13 mouse cellular contexts compared by ENCODE assay signal in the genomic region with DNA sequence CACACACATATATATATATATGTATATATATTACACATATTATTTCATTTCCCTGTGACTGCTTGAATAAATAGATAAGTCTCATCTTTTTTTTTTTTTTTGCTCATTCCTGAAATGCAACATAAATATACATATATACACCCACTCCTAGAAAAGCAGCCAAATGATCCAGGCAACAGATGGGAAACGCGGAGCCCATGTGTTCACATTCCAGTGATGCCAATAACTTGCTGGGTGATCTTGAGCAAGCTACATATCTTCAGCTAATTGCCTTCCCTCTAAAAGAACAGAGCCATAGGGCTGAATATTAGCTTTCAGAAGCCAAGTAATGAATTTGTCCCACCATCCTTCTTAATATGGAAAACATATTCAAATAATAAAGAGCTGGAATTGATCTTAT. TPM values are rescaled to one million over a fixed set of nuclear protein-coding genes. Genes with fewer than 3 reads are reported as not detected.
DNase-seq lines count a peak whose midpoint lies in the region; ATAC-seq lines count a peak whose summit lies in the region.
"Had no signal": no experiment of that assay in that cellular context is flagged by ENCODE, and none has a peak within 500 bp of the region (broad histone marks: within the 10 kb centered on the region; RNA-seq: fewer than 3 reads in every experiment).

No protein-coding gene starts in this region.

- no peaks in the 10 kb centered on the region for H3K4me1 ChIP-seq in neural tube, embryonic 14.5 days (ENCODE audit: control insufficient read depth, insufficient read depth, low read length)
- H3K4me1 ChIP-seq in heart, embryonic 11.5 days (ENCODE audit: control insufficient read depth, insufficient read depth, low read length): no peaks in the 10 kb centered on the region
- H3K4me1 ChIP-seq: embryonic facial prominence, embryonic 15.5 days had no signal

- no peak overlapping the region for H3K9ac ChIP-seq in neural tube, embryonic 14.5 days (replicated peaks; ENCODE audit: low read depth, low read length)
- H3K9ac ChIP-seq in heart, embryonic 11.5 days (ENCODE audit: low read depth, low read length): no peak overlapping the region
- H3K9ac ChIP-seq: embryonic facial prominence, embryonic 15.5 days had no signal

- 77% methylated on average over 2 of the region's 2 CpGs for WGBS in neural tube, embryonic 14.5 days
- 76% methylated on average over 2 of the region's 2 CpGs for WGBS in heart, embryonic 11.5 days (ENCODE audit: insufficient replicate concordance)

- H3K36me3 ChIP-seq in neural tube, embryonic 14.5 days (ENCODE audit: control insufficient read depth, insufficient read depth, low read length): no peaks in the 10 kb centered on the region
- H3K36me3 ChIP-seq in heart, embryonic 11.5 days (ENCODE audit: control insufficient read depth, insufficient read depth, low read length): no peaks in the 10 kb centered on the region
- H3K36me3 ChIP-seq: embryonic facial prominence, embryonic 15.5 days had no signal

- H3K4me3 ChIP-seq in neural tube, embryonic 14.5 days (ENCODE audit: low read depth, low read length): no peak overlapping the region
- no peak overlapping the region for H3K4me3 ChIP-seq in heart, embryonic 11.5 days (ENCODE audit: low read depth, low read length)
- H3K4me3 ChIP-seq: embryonic facial prominence, embryonic 15.5 days had no signal

- no peak overlapping the region for H3K4me2 ChIP-seq in neural tube, embryonic 14.5 days (ENCODE audit: low read depth, low read length)
- no peak overlapping the region for H3K4me2 ChIP-seq in heart, embryonic 11.5 days
- H3K4me2 ChIP-seq: embryonic facial prominence, embryonic 15.5 days had no signal

- H3K27ac ChIP-seq in neural tube, embryonic 14.5 days (ENCODE audit: low read depth, low read length): no peak overlapping the region
- H3K27ac ChIP-seq in heart, embryonic 11.5 days (ENCODE audit: low read depth, low read length): no peak overlapping the region
- H3K27ac ChIP-seq: embryonic facial prominence, embryonic 15.5 days had no signal

- H3K9me3 ChIP-seq in neural tube, embryonic 14.5 days (ENCODE audit: control insufficient read depth, low read length): no peaks in the 10 kb centered on the region
- H3K9me3 ChIP-seq in heart, embryonic 11.5 days (replicated peaks; ENCODE audit: control insufficient read depth, low read length): no peaks in the 10 kb centered on the region
- H3K9me3 ChIP-seq: embryonic facial prominence, embryonic 15.5 days had no signal

- peak; percentile 44; the same call in 1 of the 2 replicates for ATAC-seq in neural tube, embryonic 14.5 days (ENCODE audit: low read depth)
- ATAC-seq in heart, embryonic 11.5 days (replicated peaks; ENCODE audit: insufficient number of reproducible peaks, low FRiP score, low TSS enrichment): no peak

- no peak for DNase-seq in neural tube, embryonic 10.5 days (ENCODE audit: extremely low spot score, low spot score)
- peak; percentile 81 to 92 for DNase-seq in layer of hippocampus, adult 18-20 months (ENCODE audit: low spot score in 2 of 2)
- peak; percentile 23 to 86 for DNase-seq in left cerebral cortex, postnatal 10 days (ENCODE audit: extremely low spot score in 1 of 2, low spot score in 2 of 2)
- no peak for DNase-seq in B cell, adult 2 months
- DNase-seq in adrenal gland, adult 18-20 months (ENCODE audit: low spot score in 2 of 2): no peak
- DNase-seq: gastrocnemius, postnatal 36 days; heart, postnatal 10 days; kidney, adult 18-20 months had no signal

- intact Hi-C loops in left cerebral cortex, postnatal 10 days (cut with DNase I): no loop called here

- no peaks in the 10 kb centered on the region for H3K27me3 ChIP-seq in neural tube, embryonic 14.5 days (ENCODE audit: control insufficient read depth, insufficient read depth, low read length)
- H3K27me3 ChIP-seq in heart, embryonic 11.5 days (ENCODE audit: control insufficient read depth, insufficient read depth, low read length): no peaks in the 10 kb centered on the region
- H3K27me3 ChIP-seq: embryonic facial prominence, embryonic 15.5 days had no signal

RNA-seq across cellular contexts. Expression of a gene that starts 32.2 kb away (rescaled TPM):
- not detected in 2 replicates for polyA plus RNA-seq in neural tube, embryonic 14.5 days (2014; fragmentation: Nextera tagmentation; extraction: Ambion mirVana)
- not detected for total RNA-seq in layer of hippocampus, adult 18-20 months (2021)
- not detected for total RNA-seq in left cerebral cortex, postnatal 10 days (2021)
- total RNA-seq in adrenal gland, adult 18-20 months (2021): not detected
- not detected in 2 replicates for polyA plus RNA-seq in heart, embryonic 11.5 days (2014; fragmentation: Nextera tagmentation; extraction: Ambion mirVana)
- total RNA-seq: gastrocnemius, postnatal 36 days; heart, postnatal 10 days had no signal
- polyA plus RNA-seq: embryonic facial prominence, embryonic 15.5 days; limb, embryonic 14.5 days; small intestine, adult 2 months had no signal

Comparison
In these comparisons a context has a peak if more than half of its experiments do, and no peak if none do; other contexts are left out.
1. DNase-seq: peak in layer of hippocampus, adult 18-20 months (2 of 2) and left cerebral cortex, postnatal 10 days (2 of 2); none in neural tube, embryonic 10.5 days (single experiment), B cell, adult 2 months (0 of 2) and adrenal gland, adult 18-20 months (0 of 2).